Mouse (Mus musculus): ENCODE measurements at regions not wholly inside any gene's neighbourhood (a gene's known extent, or its start where the extent isn't known, plus 50 kb on each side); places are given as distances from the start of the nearest gene placed in this dataset.

GRCm38 (mm10) chr13:112067066-112067847, 221.0 kb upstream of the Ankrd55 start:
- H3K36me3 ChIP-seq (ENCODE audit: control insufficient read depth, insufficient read depth, low read length), result no peaks in the 10 kb centered on the region
- H3K27me3 ChIP-seq (ENCODE audit: control insufficient read depth, insufficient read depth, low read length), result no peaks in the 10 kb centered on the region
- TF ChIP-seq CTCF (IDR thresholded peaks at IDR 0.05; ENCODE audit: control insufficient read depth, insufficient read depth, insufficient replicate concordance, low read depth, low read length) (no peak), POLR2A (IDR thresholded peaks at IDR 0.05; ENCODE audit: control insufficient read depth, low read depth, low read length) (no peak)
- peaks cover 2% of the 10 kb centered on the region; the same call in 1 of the 2 replicates for H3K4me1 ChIP-seq (ENCODE audit: control insufficient read depth, insufficient read depth, low read length)
- no peak overlapping the region for H3K27ac ChIP-seq (ENCODE audit: control insufficient read depth, insufficient read depth, low read depth, low read length)
- H3K4me3 ChIP-seq (ENCODE audit: control insufficient read depth, low read depth, low read length), result no peak overlapping the region

GRCm38 (mm10) chr13:112070757-112071156, 217.5 kb upstream of the Ankrd55 start:
- peaks cover 2% of the 10 kb centered on the region; the same call in 1 of the 2 replicates for H3K4me1 ChIP-seq (ENCODE audit: control insufficient read depth, insufficient read depth, low read length)
- H3K4me3 ChIP-seq (ENCODE audit: control insufficient read depth, low read depth, low read length), result no peak overlapping the region
- no peak for TF ChIP-seq CTCF (IDR thresholded peaks at IDR 0.05; ENCODE audit: control insufficient read depth, insufficient read depth, insufficient replicate concordance, low read depth, low read length)
- H3K27me3 ChIP-seq (ENCODE audit: control insufficient read depth, insufficient read depth, low read length), result no peaks in the 10 kb centered on the region
- H3K27ac ChIP-seq (ENCODE audit: control insufficient read depth, insufficient read depth, low read depth, low read length), result no peak overlapping the region
- no peaks in the 10 kb centered on the region for H3K36me3 ChIP-seq (ENCODE audit: control insufficient read depth, insufficient read depth, low read length)

GRCm38 (mm10) chr13:112071209-112071955, 216.9 kb upstream of the Ankrd55 start:
- no peak overlapping the region for H3K27ac ChIP-seq (ENCODE audit: control insufficient read depth, insufficient read depth, low read depth, low read length)
- no peaks in the 10 kb centered on the region for H3K36me3 ChIP-seq (ENCODE audit: control insufficient read depth, insufficient read depth, low read length)
- no peaks in the 10 kb centered on the region for H3K27me3 ChIP-seq (ENCODE audit: control insufficient read depth, insufficient read depth, low read length)
- H3K4me3 ChIP-seq (ENCODE audit: control insufficient read depth, low read depth, low read length), result no peak overlapping the region
- no peak for TF ChIP-seq CTCF (IDR thresholded peaks at IDR 0.05; ENCODE audit: control insufficient read depth, insufficient read depth, insufficient replicate concordance, low read depth, low read length)
- no peak for TF ChIP-seq POLR2A (IDR thresholded peaks at IDR 0.05; ENCODE audit: control insufficient read depth, low read depth, low read length)
- H3K4me1 ChIP-seq (ENCODE audit: control insufficient read depth, insufficient read depth, low read length), result peaks cover 2% of the 10 kb centered on the region; the same call in 1 of the 2 replicates

GRCm38 (mm10) chr13:112071956-112072314, 216.3 kb upstream of the Ankrd55 start:
- H3K27ac ChIP-seq (ENCODE audit: control insufficient read depth, insufficient read depth, low read depth, low read length), result no peak overlapping the region
- no peak overlapping the region for H3K4me3 ChIP-seq (ENCODE audit: control insufficient read depth, low read depth, low read length)
- no peaks in the 10 kb centered on the region for H3K27me3 ChIP-seq (ENCODE audit: control insufficient read depth, insufficient read depth, low read length)
- TF ChIP-seq POLR2A (IDR thresholded peaks at IDR 0.05; ENCODE audit: control insufficient read depth, low read depth, low read length), result no peak
- no peak for TF ChIP-seq CTCF (IDR thresholded peaks at IDR 0.05; ENCODE audit: control insufficient read depth, insufficient read depth, insufficient replicate concordance, low read depth, low read length)
- peaks cover 2% of the 10 kb centered on the region; the same call in 1 of the 2 replicates for H3K4me1 ChIP-seq (ENCODE audit: control insufficient read depth, insufficient read depth, low read length)
- H3K36me3 ChIP-seq (ENCODE audit: control insufficient read depth, insufficient read depth, low read length), result no peaks in the 10 kb centered on the region

GRCm38 (mm10) chr13:112073519-112074406, 214.5 kb upstream of the Ankrd55 start:
- Histone ChIP-seq H3K4me1 (ENCODE audit: control insufficient read depth, insufficient read depth, low read length) (no peaks in the 10 kb centered on the region), H3K27me3 (ENCODE audit: control insufficient read depth, insufficient read depth, low read length) (no peaks in the 10 kb centered on the region), H3K4me3 (ENCODE audit: control insufficient read depth, low read depth, low read length) (no peak overlapping the region), H3K36me3 (ENCODE audit: control insufficient read depth, insufficient read depth, low read length) (no peaks in the 10 kb centered on the region), H3K27ac (ENCODE audit: control insufficient read depth, insufficient read depth, low read depth, low read length) (no peak overlapping the region)
- TF ChIP-seq CTCF (IDR thresholded peaks at IDR 0.05; ENCODE audit: control insufficient read depth, insufficient read depth, insufficient replicate concordance, low read depth, low read length), result no peak
- TF ChIP-seq POLR2A (IDR thresholded peaks at IDR 0.05; ENCODE audit: control insufficient read depth, low read depth, low read length), result no peak

GRCm38 (mm10) chr13:112075847-112076479, 212.3 kb upstream of the Ankrd55 start:
- H3K4me1 ChIP-seq (ENCODE audit: control insufficient read depth, insufficient read depth, low read length), result no peaks in the 10 kb centered on the region
- no peak overlapping the region for H3K27ac ChIP-seq (ENCODE audit: control insufficient read depth, insufficient read depth, low read depth, low read length)
- no peak overlapping the region for H3K4me3 ChIP-seq (ENCODE audit: control insufficient read depth, low read depth, low read length)
- no peaks in the 10 kb centered on the region for H3K36me3 ChIP-seq (ENCODE audit: control insufficient read depth, insufficient read depth, low read length)
- H3K27me3 ChIP-seq (ENCODE audit: control insufficient read depth, insufficient read depth, low read length), result no peaks in the 10 kb centered on the region
- TF ChIP-seq POLR2A (IDR thresholded peaks at IDR 0.05; ENCODE audit: control insufficient read depth, low read depth, low read length) (no peak), CTCF (IDR thresholded peaks at IDR 0.05; ENCODE audit: control insufficient read depth, insufficient read depth, insufficient replicate concordance, low read depth, low read length) (no peak)
